Mouse (Mus musculus): Measurements from ENCODE around the gene Anapc2. TPM values are rescaled to one million over a fixed set of nuclear protein-coding genes. Genes with fewer than 3 reads are reported as not detected.
"Not testable (repeated sequence)": the region's sequence is repeated elsewhere in the genome, so short reads cannot be mapped to it uniquely, and the experiment has no call there.

Gene Anapc2
- polyA plus RNA-seq, 1 experiment from 2014 or later, result 116 TPM

DNA sequence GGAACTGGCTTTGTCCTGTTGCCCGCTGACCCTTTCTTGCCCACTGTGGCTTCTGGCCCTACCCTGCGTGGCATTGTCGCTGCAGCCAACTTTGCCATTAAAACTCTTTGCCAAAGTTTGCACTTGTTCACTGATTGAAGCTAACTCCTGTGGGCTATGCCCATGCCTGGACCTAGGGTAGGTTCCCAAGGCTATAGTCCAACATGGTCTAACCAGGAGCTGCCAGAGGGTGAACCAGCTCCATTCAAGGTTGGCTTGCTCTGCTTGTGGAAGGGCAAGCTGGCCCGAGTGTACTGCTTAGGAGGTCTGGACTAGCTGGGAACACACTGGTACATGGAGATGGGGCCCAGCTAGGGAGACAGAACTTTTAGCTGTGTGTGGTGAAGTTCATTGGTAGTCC, 28.1 kb upstream of the Anapc2 start:
- Histone ChIP-seq H3K27ac (ENCODE audit: low read depth, low read length) (no peak overlapping the region), H3K36me3 (ENCODE audit: control insufficient read depth, insufficient read depth, low read length) (no peaks in the 10 kb centered on the region; the same call in 1 of the 2 replicates), H3K4me2 (ENCODE audit: low read depth, low read length, severe bottlenecking) (no peak overlapping the region), H3K9ac (ENCODE audit: low read length) (no peak overlapping the region), H3K4me3 (ENCODE audit: low read depth, low read length) (no peak overlapping the region), H3K9me3 (ENCODE audit: control insufficient read depth, low read length) (no peaks in the 10 kb centered on the region), H3K27me3 (ENCODE audit: control insufficient read depth, insufficient read depth, low read length) (peaks cover 6% of the 10 kb centered on the region; the same call in 1 of the 2 replicates), H3K4me1 (replicated peaks; ENCODE audit: control insufficient read depth, insufficient read depth, low read length) (no peaks in the 10 kb centered on the region; the same call in 1 of the 2 replicates)
- DNase-seq (ENCODE audit: low spot score), result no peak
- ATAC-seq (replicated peaks; ENCODE audit: low FRiP score), result no peak
- 94% methylated on average over 4 of the region's 4 CpGs for whole genome bisulfite sequencing

DNA sequence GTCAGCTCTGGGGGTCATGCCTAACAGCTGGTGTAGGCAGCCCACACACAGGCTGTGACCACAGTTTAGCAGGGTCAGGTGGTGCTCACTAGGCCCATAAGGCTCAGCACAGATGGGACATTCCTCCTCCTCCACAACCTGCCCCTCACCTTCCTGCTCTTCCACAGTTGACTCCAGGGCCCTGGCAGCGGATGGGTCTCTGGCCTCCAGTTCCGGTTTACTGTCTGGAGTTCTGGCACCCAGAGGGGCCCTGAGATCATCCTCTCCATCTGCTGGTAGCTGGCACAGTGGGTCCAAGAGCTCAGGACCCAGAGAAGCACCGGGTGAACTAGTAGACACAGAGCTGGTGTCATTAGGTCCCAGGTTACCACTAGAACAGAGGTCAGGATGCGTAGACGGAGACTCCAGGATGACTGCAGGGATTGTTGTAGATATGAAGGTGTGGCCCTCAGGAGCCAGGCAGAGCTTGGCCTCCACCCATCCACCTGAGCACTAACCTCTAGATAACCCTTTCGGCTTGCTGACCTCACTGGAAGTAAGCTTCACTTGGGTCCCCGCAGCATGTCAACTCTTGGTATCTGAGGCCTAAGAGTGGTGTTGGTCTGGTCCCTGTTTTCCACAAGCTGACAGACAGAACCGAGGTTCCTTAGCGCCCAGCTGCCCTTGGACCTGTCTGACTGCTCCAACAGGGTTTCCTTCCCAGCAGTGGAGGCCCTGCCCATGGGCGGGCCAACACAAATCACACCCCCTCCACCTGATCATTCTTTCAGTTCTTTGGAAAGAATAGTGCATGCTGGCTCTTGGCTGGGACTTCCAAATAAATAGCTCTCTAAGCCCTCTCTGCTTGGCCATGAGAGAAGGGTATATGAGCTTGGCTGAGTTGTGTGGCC, 25.9 kb upstream of the Anapc2 start, which contains the start of gene AL732309.1:
Gene AL732309.1 (minus strand): TSS at position 681 of the 890 bp plus-strand sequence.
- no peak within 1 kb of the TSS for H3K4me2 ChIP-seq (ENCODE audit: low read depth, low read length, severe bottlenecking)
- H3K4me3 ChIP-seq (ENCODE audit: low read depth, low read length), result no peak within 1 kb of the TSS
- no peaks in the 10 kb centered on the region; the same call in 1 of the 2 replicates for H3K4me1 ChIP-seq (replicated peaks; ENCODE audit: control insufficient read depth, insufficient read depth, low read length)
- no peaks in the 10 kb centered on the region for H3K9me3 ChIP-seq (ENCODE audit: control insufficient read depth, low read length)
- peaks cover 3% of the 10 kb centered on the region; the same call in 1 of the 2 replicates for H3K27me3 ChIP-seq (ENCODE audit: control insufficient read depth, insufficient read depth, low read length)
- no peak for DNase-seq (ENCODE audit: low spot score)
- H3K9ac ChIP-seq (ENCODE audit: low read length), result no peak within 1 kb of the TSS
- no peak for ATAC-seq (replicated peaks; ENCODE audit: low FRiP score)
- no peak within 1 kb of the TSS for H3K27ac ChIP-seq (ENCODE audit: low read depth, low read length)
- H3K36me3 ChIP-seq (ENCODE audit: control insufficient read depth, insufficient read depth, low read length), result peaks cover 3% of the 10 kb centered on the region; the same call in 1 of the 2 replicates
- 90% methylated on average over 10 of the region's 10 CpGs for WGBS

DNA sequence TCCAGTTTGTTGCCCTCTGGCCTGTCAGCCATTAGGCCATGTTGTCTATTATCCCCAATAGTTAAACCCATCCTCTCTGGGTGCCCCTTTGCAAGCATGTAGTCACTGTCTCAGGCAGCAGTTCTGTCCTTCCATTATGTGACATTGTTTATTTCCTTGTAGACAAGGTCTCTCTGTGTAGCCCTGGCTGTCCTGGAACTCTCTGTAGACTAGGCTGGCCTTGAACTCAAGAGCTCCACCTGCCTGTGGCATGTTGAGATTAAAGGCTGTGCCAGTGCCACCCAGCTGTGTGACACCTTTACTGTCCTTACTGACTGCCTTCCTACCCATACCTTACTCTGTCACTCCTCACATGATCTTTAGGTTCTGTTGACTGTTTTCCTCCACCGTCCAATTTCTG, 19.9 kb upstream of the Anapc2 start:
- no peaks in the 10 kb centered on the region for H3K9me3 ChIP-seq (ENCODE audit: control insufficient read depth, low read length)
- WGBS, result 85% methylated on average over 1 of the region's 1 CpGs
- DNase-seq (ENCODE audit: low spot score), result no peak
- peaks cover 3% of the 10 kb centered on the region; the same call in 1 of the 2 replicates for H3K36me3 ChIP-seq (ENCODE audit: control insufficient read depth, insufficient read depth, low read length)
- H3K27me3 ChIP-seq (ENCODE audit: control insufficient read depth, insufficient read depth, low read length), result no peaks in the 10 kb centered on the region
- no peak overlapping the region for H3K4me2 ChIP-seq (ENCODE audit: low read depth, low read length, severe bottlenecking)
- no peak overlapping the region for H3K9ac ChIP-seq (ENCODE audit: low read length)
- H3K4me3 ChIP-seq (ENCODE audit: low read depth, low read length), result no peak overlapping the region
- H3K4me1 ChIP-seq (replicated peaks; ENCODE audit: control insufficient read depth, insufficient read depth, low read length), result peaks cover 11% of the 10 kb centered on the region
- H3K27ac ChIP-seq (ENCODE audit: low read depth, low read length), result no peak overlapping the region
- ATAC-seq (replicated peaks; ENCODE audit: low FRiP score), result no peak

DNA sequence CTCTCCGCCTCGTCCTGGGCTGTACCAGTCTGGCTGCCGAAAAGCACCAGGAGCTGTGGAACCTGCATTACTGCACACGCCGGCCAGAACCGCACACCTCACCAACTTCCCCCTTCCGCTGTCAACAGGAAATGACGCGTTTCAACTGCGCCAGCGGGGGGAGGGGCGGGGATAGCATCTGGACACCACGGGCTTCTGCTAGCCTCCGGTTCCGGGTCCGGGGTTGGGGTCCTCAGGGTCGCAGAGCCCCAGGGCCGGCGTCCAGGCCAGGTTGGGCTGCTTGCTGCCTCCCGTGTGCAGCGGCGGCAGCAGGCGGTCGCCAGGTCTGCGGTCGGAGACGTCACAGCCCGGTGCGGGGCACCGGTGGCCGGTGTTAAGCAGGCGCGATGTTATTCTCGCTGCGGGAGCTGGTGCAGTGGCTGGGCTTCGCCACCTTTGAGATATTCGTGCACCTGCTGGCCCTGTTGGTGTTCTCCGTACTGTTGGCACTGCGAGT, 16.9 kb upstream of the Anapc2 start, which contains the start of gene Tmem203:
Gene Tmem203 (plus strand): TSS at position 156 of the 496 bp plus-strand sequence.
- ATAC-seq (replicated peaks; ENCODE audit: low FRiP score) (peak; percentile 94), DNase-seq (ENCODE audit: low spot score) (peak; percentile 97)
- Histone ChIP-seq H3K9me3 (ENCODE audit: control insufficient read depth, low read length) (no peaks in the 10 kb centered on the region), H3K36me3 (ENCODE audit: control insufficient read depth, insufficient read depth, low read length) (no peaks in the 10 kb centered on the region), H3K27me3 (ENCODE audit: control insufficient read depth, insufficient read depth, low read length) (no peaks in the 10 kb centered on the region), H3K4me1 (replicated peaks; ENCODE audit: control insufficient read depth, insufficient read depth, low read length) (peaks cover 11% of the 10 kb centered on the region), H3K4me2 (ENCODE audit: low read depth, low read length, severe bottlenecking) (peak within 1 kb of the TSS; percentile 95), H3K9ac (ENCODE audit: low read length) (peak within 1 kb of the TSS; percentile 83), H3K4me3 (ENCODE audit: low read depth, low read length) (peak within 1 kb of the TSS; percentile 97), H3K27ac (ENCODE audit: low read depth, low read length) (peak within 1 kb of the TSS; percentile 37)
- under 1% methylated on average over 39 of the region's 39 CpGs for WGBS

DNA sequence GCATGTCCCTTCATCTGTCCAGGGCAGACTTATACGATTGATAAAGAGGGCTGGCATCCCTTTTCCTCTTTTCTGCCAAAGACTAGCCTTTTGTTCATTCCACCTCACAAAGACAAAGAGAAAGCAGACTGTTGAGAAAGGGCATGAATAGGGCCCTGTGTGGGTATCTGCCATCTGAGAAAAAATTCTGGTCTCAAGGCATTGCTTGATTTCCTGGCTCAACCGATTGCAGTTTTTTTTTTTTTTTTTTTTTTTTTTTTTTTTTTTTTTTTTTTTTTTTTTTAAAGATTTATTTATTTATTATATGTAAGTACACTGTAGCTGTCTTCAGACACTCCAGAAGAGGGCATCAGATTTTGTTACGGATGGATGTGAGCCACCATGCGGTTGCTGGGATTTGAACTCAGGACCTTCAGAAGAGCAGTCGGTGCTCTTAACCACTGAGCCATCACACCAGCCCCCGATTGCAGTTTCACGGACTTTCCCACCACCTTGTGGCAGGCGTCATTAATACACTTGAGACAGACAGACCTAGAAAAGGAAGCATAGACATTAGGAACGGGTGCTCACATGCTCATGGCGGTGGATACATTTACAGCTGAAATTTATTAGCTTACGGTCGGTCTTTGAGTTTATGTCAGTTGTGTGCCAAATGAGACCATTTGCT, 15.7 kb upstream of the Anapc2 start:
- not testable (repeated sequence) for H3K9me3 ChIP-seq (ENCODE audit: control insufficient read depth, low read length); ATAC-seq (replicated peaks; ENCODE audit: low FRiP score); H3K9ac ChIP-seq (ENCODE audit: low read length); H3K27me3 ChIP-seq (ENCODE audit: control insufficient read depth, insufficient read depth, low read length); H3K27ac ChIP-seq (ENCODE audit: low read depth, low read length); H3K36me3 ChIP-seq (ENCODE audit: control insufficient read depth, insufficient read depth, low read length); DNase-seq (ENCODE audit: low spot score)
- peaks cover 11% of the 10 kb centered on the region for H3K4me1 ChIP-seq (replicated peaks; ENCODE audit: control insufficient read depth, insufficient read depth, low read length)
- peak overlapping the region; percentile 95; the same call in 1 of the 2 replicates for H3K4me2 ChIP-seq (ENCODE audit: low read depth, low read length, severe bottlenecking)
- WGBS, result 63% methylated on average over 10 of the region's 12 CpGs
- peak overlapping the region; percentile 97 for H3K4me3 ChIP-seq (ENCODE audit: low read depth, low read length)

DNA sequence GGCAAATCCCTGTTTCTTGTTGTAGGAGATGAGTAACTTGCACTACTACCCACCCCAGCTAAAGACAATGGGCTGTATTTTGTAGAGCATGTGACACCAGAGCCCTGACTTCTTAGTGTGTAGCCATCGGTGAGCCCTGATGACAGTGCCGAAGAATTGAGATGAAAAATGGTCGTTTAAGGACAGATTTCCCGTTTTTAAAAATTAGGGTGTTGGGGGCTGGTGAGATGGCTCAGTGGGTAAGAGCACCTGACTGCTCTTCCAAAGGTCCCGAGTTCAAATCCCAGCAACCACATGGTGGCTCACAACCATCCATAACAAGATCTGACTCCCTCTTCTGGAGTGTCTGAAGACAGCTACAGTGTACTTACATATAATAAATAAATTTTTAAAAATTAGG, 15.0 kb upstream of the Anapc2 start:
- DNase-seq (ENCODE audit: low spot score); H3K36me3 ChIP-seq (ENCODE audit: control insufficient read depth, insufficient read depth, low read length); H3K4me3 ChIP-seq (ENCODE audit: low read depth, low read length); H3K27ac ChIP-seq (ENCODE audit: low read depth, low read length); H3K9ac ChIP-seq (ENCODE audit: low read length); ATAC-seq (replicated peaks; ENCODE audit: low FRiP score); H3K27me3 ChIP-seq (ENCODE audit: control insufficient read depth, insufficient read depth, low read length); H3K9me3 ChIP-seq (ENCODE audit: control insufficient read depth, low read length); H3K4me2 ChIP-seq (ENCODE audit: low read depth, low read length, severe bottlenecking): not testable (repeated sequence)
- WGBS, result 89% methylated on average over 5 of the region's 5 CpGs
- H3K4me1 ChIP-seq (replicated peaks; ENCODE audit: control insufficient read depth, insufficient read depth, low read length), result peaks cover 11% of the 10 kb centered on the region

DNA sequence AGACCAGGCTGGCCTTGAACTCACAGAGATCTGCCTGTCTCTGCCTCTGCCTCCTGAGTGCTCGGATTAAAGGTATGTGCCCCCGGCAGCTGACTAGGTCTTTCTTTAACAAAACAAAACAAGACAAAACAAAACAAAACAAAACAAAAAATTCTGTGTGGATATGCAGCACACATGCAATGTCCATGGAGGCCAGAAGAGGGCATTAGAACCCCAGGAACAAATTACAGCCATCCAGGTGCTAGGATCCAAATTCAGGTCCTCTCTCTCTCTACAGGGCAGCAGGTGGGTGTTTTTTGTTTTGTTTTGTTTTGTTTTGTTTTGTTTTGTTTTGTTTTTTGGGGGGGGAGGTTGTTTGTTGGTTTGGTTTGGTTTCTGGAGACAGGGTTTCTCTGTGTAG, 13.4 kb upstream of the Anapc2 start:
- Histone ChIP-seq H3K9me3 (ENCODE audit: control insufficient read depth, low read length) (no peaks in the 10 kb centered on the region), H3K4me3 (ENCODE audit: low read depth, low read length) (no peak overlapping the region), H3K27me3 (ENCODE audit: control insufficient read depth, insufficient read depth, low read length) (peaks cover 10% of the 10 kb centered on the region), H3K9ac (ENCODE audit: low read length) (no peak overlapping the region), H3K36me3 (ENCODE audit: control insufficient read depth, insufficient read depth, low read length) (no peaks in the 10 kb centered on the region), H3K4me2 (ENCODE audit: low read depth, low read length, severe bottlenecking) (no peak overlapping the region), H3K4me1 (replicated peaks; ENCODE audit: control insufficient read depth, insufficient read depth, low read length) (peaks cover 22% of the 10 kb centered on the region), H3K27ac (ENCODE audit: low read depth, low read length) (no peak overlapping the region)
- DNase-seq (ENCODE audit: low spot score), result no peak
- WGBS, result 49% methylated on average over 2 of the region's 2 CpGs
- ATAC-seq (replicated peaks; ENCODE audit: low FRiP score), result no peak

DNA sequence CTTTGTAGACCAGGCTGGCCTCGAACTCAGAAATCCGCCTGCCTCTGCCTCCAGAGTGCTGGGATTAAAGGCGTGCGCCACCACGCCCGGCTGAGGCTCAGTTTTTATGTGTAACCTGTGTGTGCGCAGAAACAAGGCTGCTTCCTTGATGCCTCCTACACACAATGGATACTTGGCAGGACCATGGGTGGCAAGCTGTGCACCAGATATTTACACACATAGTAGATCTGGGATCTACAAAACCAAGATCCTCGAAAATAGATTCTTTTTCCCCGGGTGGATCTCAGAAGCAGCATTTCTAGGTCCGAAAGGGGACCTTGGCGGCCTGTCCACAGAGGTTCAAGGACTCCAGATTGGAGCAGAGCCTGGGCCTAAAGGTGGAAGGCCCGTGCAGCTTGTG, 10.4 kb upstream of the Anapc2 start:
- Histone ChIP-seq H3K9ac (ENCODE audit: low read length) (peak overlapping the region; percentile 28; the same call in 1 of the 2 replicates), H3K27ac (ENCODE audit: low read depth, low read length) (no peak overlapping the region), H3K4me1 (replicated peaks; ENCODE audit: control insufficient read depth, insufficient read depth, low read length) (peaks cover 16% of the 10 kb centered on the region), H3K9me3 (ENCODE audit: control insufficient read depth, low read length) (no peaks in the 10 kb centered on the region), H3K27me3 (ENCODE audit: control insufficient read depth, insufficient read depth, low read length) (peaks cover 16% of the 10 kb centered on the region), H3K4me3 (ENCODE audit: low read depth, low read length) (peak overlapping the region; percentile 77), H3K4me2 (ENCODE audit: low read depth, low read length, severe bottlenecking) (peak overlapping the region; percentile 100), H3K36me3 (ENCODE audit: control insufficient read depth, insufficient read depth, low read length) (no peaks in the 10 kb centered on the region)
- no peak for DNase-seq (ENCODE audit: low spot score)
- WGBS, result 46% methylated on average over 10 of the region's 12 CpGs
- peak; percentile 6; the same call in 1 of the 2 replicates for ATAC-seq (replicated peaks; ENCODE audit: low FRiP score)
